Mouse (Mus musculus) erythroblast, embryonic 14.5 days (primary cell): Measurements from ENCODE around the gene Fam117a. TPM values are rescaled to one million over a fixed set of nuclear protein-coding genes. Genes with fewer than 3 reads are reported as not detected.

ENCODE experiments used
- H3K27me3 ChIP-seq: 2 replicates; pipeline ENCODE4 v1.6.1; 2012; ENCODE audit warnings: inconsistent platforms; ENCODE audit not compliant: control insufficient read depth
- H3K36me3 ChIP-seq: 2 replicates; pipeline ENCODE4 v1.6.1; 2012; ENCODE audit warnings: mild to moderate bottlenecking, inconsistent platforms; ENCODE audit not compliant: control insufficient read depth
- H3K4me1 ChIP-seq: 2 replicates; pipeline ENCODE4 v1.6.1; 2012; ENCODE audit warnings: inconsistent platforms; ENCODE audit not compliant: control insufficient read depth
- H3K4me3 ChIP-seq: replicated peaks from 2 replicates; pipeline ENCODE3; 2012; ENCODE audit warnings: moderate library complexity, mild to moderate bottlenecking, inconsistent platforms
- H3K9me3 ChIP-seq: 2 replicates; pipeline ENCODE4 v1.6.1; 2012; ENCODE audit warnings: low read length, inconsistent platforms, mixed read lengths; ENCODE audit not compliant: control insufficient read depth
- GATA1 ChIP-seq: IDR thresholded peaks from 2 replicates; pipeline ENCODE4 v1.6.1; 2012; ENCODE audit warnings: low read length, inconsistent platforms, mixed read lengths
- TAL1 ChIP-seq: IDR thresholded peaks from 3 replicates; pipeline ENCODE4 v1.6.1; 2012; ENCODE audit warnings: low read length, inconsistent platforms, mixed read lengths
- polyA plus RNA-seq: library from polyadenylated mRNA; stranded (reverse); fragments of >175 nt; gene quantifications from 2 replicates; pipeline ENCODE4 v1.2.3, GENCODE M21; 2012

The Fam117a gene
- polyA plus RNA-seq, 1 experiment, result 184 TPM

GRCm38 (mm10) chr11:95414536-95415161, 77.8 kb downstream of the Fam117a start:
- peaks cover 3% of the 10 kb centered on the region; the same call in 1 of the 2 replicates for H3K9me3 ChIP-seq
- H3K36me3 ChIP-seq, result peaks cover 28% of the 10 kb centered on the region
- peak overlapping the region; percentile 95 for H3K4me3 ChIP-seq
- peaks cover 23% of the 10 kb centered on the region for H3K27me3 ChIP-seq
- TF ChIP-seq TAL1 (no peak), GATA1 (no peak)
- H3K4me1 ChIP-seq, result peaks cover 36% of the 10 kb centered on the region

DNA sequence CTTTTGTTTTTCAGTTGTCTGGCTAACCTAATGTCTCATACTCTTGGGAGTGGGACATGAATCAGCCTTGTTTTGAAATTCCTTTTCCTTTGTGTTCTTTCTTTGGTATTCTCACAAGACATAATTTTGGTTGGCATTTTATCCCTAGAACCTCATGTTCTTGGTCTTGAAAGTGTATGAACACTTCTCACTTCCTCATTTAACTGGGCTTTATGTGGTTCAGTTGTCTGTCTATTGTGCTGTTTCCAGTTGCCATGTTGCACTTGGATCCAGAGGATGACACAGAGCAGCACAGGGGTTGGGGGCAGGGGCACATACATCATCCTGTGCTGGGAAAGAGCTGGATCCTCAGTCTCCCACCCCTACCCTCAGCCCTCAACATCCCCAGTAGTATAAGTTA, 79.1 kb downstream of the Fam117a start:
- Histone ChIP-seq H3K4me3 (peak overlapping the region; percentile 95), H3K27me3 (peaks cover 18% of the 10 kb centered on the region), H3K36me3 (peaks cover 32% of the 10 kb centered on the region), H3K9me3 (peaks cover 3% of the 10 kb centered on the region; the same call in 1 of the 2 replicates), H3K4me1 (peaks cover 39% of the 10 kb centered on the region)
- TF ChIP-seq TAL1 (no peak), GATA1 (no peak)

GRCm38 (mm10) chr11:95417341-95417740, 80.5 kb downstream of the Fam117a start:
- Histone ChIP-seq H3K36me3 (peaks cover 36% of the 10 kb centered on the region), H3K4me1 (peaks cover 41% of the 10 kb centered on the region), H3K4me3 (no peak overlapping the region), H3K27me3 (peaks cover 7% of the 10 kb centered on the region), H3K9me3 (peaks cover 3% of the 10 kb centered on the region; the same call in 1 of the 2 replicates)
- TF ChIP-seq GATA1 (no peak), TAL1 (no peak)

DNA sequence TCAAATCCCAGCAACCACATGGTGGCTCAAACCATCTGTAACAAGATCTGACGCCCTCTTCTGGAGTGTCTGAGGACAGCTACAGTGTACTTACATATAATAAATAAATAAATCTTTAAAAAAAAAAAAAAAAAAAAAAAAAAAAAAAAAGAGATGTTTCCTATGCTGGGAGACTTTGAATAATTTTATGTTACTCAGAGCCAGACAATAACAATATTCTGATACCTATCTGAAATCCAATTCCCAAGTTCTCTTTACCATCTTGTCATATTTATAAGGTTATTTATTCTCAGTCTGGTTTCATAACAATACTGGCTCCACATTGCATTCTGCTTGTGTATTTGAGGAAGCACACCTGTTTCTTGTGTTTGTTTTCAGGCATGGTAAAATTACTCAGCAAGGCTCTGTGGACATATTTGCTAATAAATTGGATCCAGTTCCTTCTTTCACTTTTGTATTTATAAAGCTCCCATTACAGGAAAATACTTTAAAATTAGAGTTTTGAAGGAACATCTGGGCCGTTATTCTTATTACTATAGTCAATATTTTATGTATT, 84.1 kb downstream of the Fam117a start:
- H3K4me3 ChIP-seq, result no peak overlapping the region
- no peaks in the 10 kb centered on the region for H3K9me3 ChIP-seq
- H3K4me1 ChIP-seq, result peaks cover 19% of the 10 kb centered on the region
- H3K36me3 ChIP-seq, result peaks cover 38% of the 10 kb centered on the region
- TF ChIP-seq TAL1 (no peak), GATA1 (no peak)
- no peaks in the 10 kb centered on the region for H3K27me3 ChIP-seq

GRCm38 (mm10) chr11:95423505-95423904, 86.7 kb downstream of the Fam117a start:
- TF ChIP-seq GATA1 (no peak), TAL1 (no peak)
- Histone ChIP-seq H3K4me3 (no peak overlapping the region), H3K4me1 (peaks cover 5% of the 10 kb centered on the region), H3K36me3 (peaks cover 23% of the 10 kb centered on the region), H3K9me3 (no peaks in the 10 kb centered on the region), H3K27me3 (no peaks in the 10 kb centered on the region)

- Histone ChIP-seq H3K36me3 (peaks cover 26% of the 10 kb centered on the region), H3K4me1 (peaks cover 17% of the 10 kb centered on the region), H3K9me3 (no peaks in the 10 kb centered on the region), H3K27me3 (no peaks in the 10 kb centered on the region), H3K4me3 (no peak overlapping the region)
- no peak for TF ChIP-seq GATA1
- TF ChIP-seq TAL1, result no peak
Observed at GRCm38 (mm10) chr11:95431344-95431743, 94.5 kb downstream of the Fam117a start.

Other genes starting within 250 kb of the Fam117a start
- not detected in 2 replicates for gene Dlx3, start 216.9 kb upstream of the Fam117a start, polyA plus RNA-seq
- gene Dlx4, start 190.8 kb upstream of the Fam117a start, polyA plus RNA-seq, result not detected in 2 replicates
- not detected in 2 replicates for gene Tac4, start 75.5 kb upstream of the Fam117a start, polyA plus RNA-seq
- 1.3 and 1.4 TPM in 2 replicates for gene Kat7, start 26.8 kb upstream of the Fam117a start, polyA plus RNA-seq
- gene Slc35b1, start 47.7 kb downstream of the Fam117a start, polyA plus RNA-seq, result 0.78 and 0.98 TPM in 2 replicates
- gene Spop, start 77.1 kb downstream of the Fam117a start, polyA plus RNA-seq, result 2.4 and 3.0 TPM in 2 replicates
- not detected in 2 replicates for gene Nxph3, start 177.6 kb downstream of the Fam117a start, polyA plus RNA-seq